Mouse (Mus musculus): ENCODE data around the gene Rpl9-ps6.

Gene Rpl9-ps6

GRCm38 (mm10) chr19:32466478-32466877 lies at the start of gene Rpl9-ps6:
TSS of gene Rpl9-ps6 (minus strand) at chr19:32466578.
- no peak for DNase-seq

- peak in 1 of 2 experiments; percentile 29 for DNase-seq
These were observed 46.1 kb upstream of the Rpl9-ps6 start for GRCm38 (mm10) chr19:32512518-32512917.

GRCm38 (mm10) chr19:32510962-32511361 lies 44.6 kb upstream of the Rpl9-ps6 start:
- DNase-seq = no peak

- DNase-seq = peak; percentile 57 to 69
These were observed 43.9 kb upstream of the Rpl9-ps6 start for GRCm38 (mm10) chr19:32510267-32510666.

GRCm38 (mm10) chr19:32507526-32507925 lies 41.1 kb upstream of the Rpl9-ps6 start:
- no peak for DNase-seq

GRCm38 (mm10) chr19:32507100-32507499 lies 40.7 kb upstream of the Rpl9-ps6 start:
- DNase-seq = no peak

GRCm38 (mm10) chr19:32506514-32506913 lies 40.1 kb upstream of the Rpl9-ps6 start:
- DNase-seq = no peak

GRCm38 (mm10) chr19:32506081-32506480 lies 39.7 kb upstream of the Rpl9-ps6 start:
- DNase-seq = no peak

- no peak for DNase-seq
These were observed 35.0 kb upstream of the Rpl9-ps6 start for GRCm38 (mm10) chr19:32501414-32501813.

GRCm38 (mm10) chr19:32498002-32498401 lies 31.6 kb upstream of the Rpl9-ps6 start:
- peak; percentile 77 to 92 for DNase-seq

- DNase-seq = no peak
These were observed 31.0 kb upstream of the Rpl9-ps6 start for GRCm38 (mm10) chr19:32497411-32497810.

- no peak for DNase-seq
These were observed 28.7 kb upstream of the Rpl9-ps6 start for GRCm38 (mm10) chr19:32495034-32495433.

GRCm38 (mm10) chr19:32494611-32495010 lies 28.2 kb upstream of the Rpl9-ps6 start:
- DNase-seq = peak; percentile 76 to 91

GRCm38 (mm10) chr19:32493471-32493870 lies 27.1 kb upstream of the Rpl9-ps6 start:
- DNase-seq = no peak

GRCm38 (mm10) chr19:32492981-32493380 lies 26.6 kb upstream of the Rpl9-ps6 start:
- DNase-seq = no peak

- DNase-seq = no peak
These were observed 26.0 kb upstream of the Rpl9-ps6 start for GRCm38 (mm10) chr19:32492339-32492738.

GRCm38 (mm10) chr19:32490976-32491375 lies 24.6 kb upstream of the Rpl9-ps6 start:
- no peak for DNase-seq

- no peak for DNase-seq
These were observed 23.0 kb upstream of the Rpl9-ps6 start for GRCm38 (mm10) chr19:32489166-32489895.

- DNase-seq = no peak
These were observed 21.3 kb upstream of the Rpl9-ps6 start for GRCm38 (mm10) chr19:32487595-32488255.

GRCm38 (mm10) chr19:32486106-32486724 lies 19.8 kb upstream of the Rpl9-ps6 start:
- peak; percentile 76 to 89 for DNase-seq

- DNase-seq = peak; percentile 81 to 92
These were observed 19.3 kb upstream of the Rpl9-ps6 start, which contains the start of gene Minpp1 for GRCm38 (mm10) chr19:32485681-32486105. TSS of gene Minpp1 (plus strand) at chr19:32485769.

GRCm38 (mm10) chr19:32484941-32485660 lies 18.7 kb upstream of the Rpl9-ps6 start:
- DNase-seq = no peak

- DNase-seq = no peak
These were observed 15.1 kb upstream of the Rpl9-ps6 start for GRCm38 (mm10) chr19:32481511-32481910.

Measured in kidney, postnatal 25 days (tissue).